Mouse (Mus musculus): ENCODE measurements at regions not wholly inside any gene's neighbourhood (a gene's known extent, or its start where the extent isn't known, plus 50 kb on each side); places are given as distances from the start of the nearest gene placed in this dataset.
A peak's percentile ranks its signal among the peaks of the same experiment; 100 is the strongest.

GRCm38 (mm10) chr1:41275271-41275624 lies 469.8 kb downstream of the Tmem182 start:
- Histone ChIP-seq H3K27ac (replicated peaks) (no peak overlapping the region; the same call in 1 of the 2 replicates), H3K4me3 (peak overlapping the region; percentile 9; the same call in 1 of the 2 replicates), H3K9ac (no peak overlapping the region), H3K9me3 (no peaks in the 10 kb centered on the region), H3K27me3 (peaks cover 6% of the 10 kb centered on the region; the same call in 1 of the 2 replicates), H3K4me1 (replicated peaks) (peaks cover 14% of the 10 kb centered on the region), H3K36me3 (no peaks in the 10 kb centered on the region), H3K4me2 (peak overlapping the region; percentile 42)
- 3% methylated on average over 8 of the region's 8 CpGs for WGBS
- no peak for ATAC-seq (ENCODE audit: low FRiP score, low read depth)

GRCm38 (mm10) chr1:41275642-41276041 lies 470.2 kb downstream of the Tmem182 start:
- Histone ChIP-seq H3K4me3 (peak overlapping the region; percentile 9; the same call in 1 of the 2 replicates), H3K4me1 (replicated peaks) (peaks cover 14% of the 10 kb centered on the region), H3K36me3 (no peaks in the 10 kb centered on the region), H3K4me2 (peak overlapping the region; percentile 42), H3K27ac (replicated peaks) (no peak overlapping the region; the same call in 1 of the 2 replicates), H3K9ac (no peak overlapping the region), H3K9me3 (no peaks in the 10 kb centered on the region), H3K27me3 (peaks cover 6% of the 10 kb centered on the region; the same call in 1 of the 2 replicates)
- ATAC-seq (ENCODE audit: low FRiP score, low read depth), result no peak
- 14% methylated on average over 6 of the region's 6 CpGs for WGBS

DNA sequence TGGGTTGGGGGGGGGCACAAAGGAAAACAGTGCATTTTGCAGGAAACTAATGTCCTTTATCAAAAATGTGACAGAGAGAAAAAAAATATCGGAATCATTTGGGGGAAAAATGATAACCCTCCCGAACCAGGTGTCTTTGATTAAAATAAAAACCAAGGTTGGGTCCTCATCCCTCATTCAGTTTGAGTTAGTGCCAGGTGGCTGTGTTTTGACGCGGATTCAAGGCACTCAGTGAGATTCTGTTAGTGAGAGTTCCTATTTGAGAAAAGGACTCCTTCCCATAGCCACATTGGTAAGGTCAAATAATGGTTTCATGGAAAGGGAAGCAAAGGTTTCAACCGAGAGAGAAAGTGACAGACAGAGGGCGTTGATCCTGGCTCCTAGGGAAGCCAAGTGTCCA lies 470.9 kb downstream of the Tmem182 start:
- Histone ChIP-seq H3K4me1 (replicated peaks) (peaks cover 14% of the 10 kb centered on the region), H3K9ac (no peak overlapping the region), H3K27ac (replicated peaks) (no peak overlapping the region), H3K27me3 (peaks cover 6% of the 10 kb centered on the region; the same call in 1 of the 2 replicates), H3K36me3 (no peaks in the 10 kb centered on the region), H3K4me3 (no peak overlapping the region), H3K4me2 (no peak overlapping the region), H3K9me3 (no peaks in the 10 kb centered on the region)
- ATAC-seq (ENCODE audit: low FRiP score, low read depth), result no peak
- 58% methylated on average over 6 of the region's 6 CpGs for WGBS

- Histone ChIP-seq H3K4me3 (no peak overlapping the region), H3K9me3 (no peaks in the 10 kb centered on the region), H3K27me3 (no peaks in the 10 kb centered on the region), H3K27ac (replicated peaks) (no peak overlapping the region), H3K9ac (no peak overlapping the region), H3K4me2 (no peak overlapping the region), H3K4me1 (replicated peaks) (no peaks in the 10 kb centered on the region), H3K36me3 (no peaks in the 10 kb centered on the region)
- ATAC-seq (ENCODE audit: low FRiP score, low read depth), result no peak
- 77% methylated on average over 9 of the region's 9 CpGs for WGBS
Measured at GRCm38 (mm10) chr1:41285221-41285620, 479.8 kb downstream of the Tmem182 start.

DNA sequence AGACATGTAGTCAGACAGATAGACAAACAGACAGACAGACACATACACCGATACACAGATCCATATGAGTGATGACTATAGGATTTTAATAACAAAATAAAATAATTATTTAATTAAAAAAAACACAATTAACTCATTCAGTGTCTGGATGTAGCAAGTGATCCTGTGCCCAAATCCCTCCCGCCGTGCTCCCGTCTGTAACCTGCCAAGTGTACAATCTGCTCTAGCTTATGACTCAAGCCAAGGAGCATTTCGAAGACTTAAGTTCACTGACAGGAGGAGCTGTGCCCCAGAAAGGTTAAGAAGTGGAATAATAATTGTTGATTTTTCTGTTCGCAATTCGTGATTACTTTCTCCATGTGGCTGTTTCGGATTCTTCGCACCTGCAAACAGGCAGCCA lies 480.8 kb downstream of the Tmem182 start:
- 0 out of 2 replicates have a peak, but pooled peaks have one; percentile 23 for ATAC-seq (ENCODE audit: low FRiP score, low read depth)
- Histone ChIP-seq H3K27me3 (no peaks in the 10 kb centered on the region), H3K4me2 (no peak overlapping the region), H3K9ac (no peak overlapping the region), H3K9me3 (no peaks in the 10 kb centered on the region), H3K27ac (replicated peaks) (no peak overlapping the region), H3K4me3 (no peak overlapping the region), H3K36me3 (no peaks in the 10 kb centered on the region), H3K4me1 (replicated peaks) (no peaks in the 10 kb centered on the region)
- 88% methylated on average over 9 of the region's 9 CpGs for WGBS

- 53% methylated on average over 3 of the region's 3 CpGs for WGBS
- H3K36me3 ChIP-seq, result no peaks in the 10 kb centered on the region
Measured at GRCm38 (mm10) chr1:41326861-41327480, 521.6 kb downstream of the Tmem182 start.

DNA sequence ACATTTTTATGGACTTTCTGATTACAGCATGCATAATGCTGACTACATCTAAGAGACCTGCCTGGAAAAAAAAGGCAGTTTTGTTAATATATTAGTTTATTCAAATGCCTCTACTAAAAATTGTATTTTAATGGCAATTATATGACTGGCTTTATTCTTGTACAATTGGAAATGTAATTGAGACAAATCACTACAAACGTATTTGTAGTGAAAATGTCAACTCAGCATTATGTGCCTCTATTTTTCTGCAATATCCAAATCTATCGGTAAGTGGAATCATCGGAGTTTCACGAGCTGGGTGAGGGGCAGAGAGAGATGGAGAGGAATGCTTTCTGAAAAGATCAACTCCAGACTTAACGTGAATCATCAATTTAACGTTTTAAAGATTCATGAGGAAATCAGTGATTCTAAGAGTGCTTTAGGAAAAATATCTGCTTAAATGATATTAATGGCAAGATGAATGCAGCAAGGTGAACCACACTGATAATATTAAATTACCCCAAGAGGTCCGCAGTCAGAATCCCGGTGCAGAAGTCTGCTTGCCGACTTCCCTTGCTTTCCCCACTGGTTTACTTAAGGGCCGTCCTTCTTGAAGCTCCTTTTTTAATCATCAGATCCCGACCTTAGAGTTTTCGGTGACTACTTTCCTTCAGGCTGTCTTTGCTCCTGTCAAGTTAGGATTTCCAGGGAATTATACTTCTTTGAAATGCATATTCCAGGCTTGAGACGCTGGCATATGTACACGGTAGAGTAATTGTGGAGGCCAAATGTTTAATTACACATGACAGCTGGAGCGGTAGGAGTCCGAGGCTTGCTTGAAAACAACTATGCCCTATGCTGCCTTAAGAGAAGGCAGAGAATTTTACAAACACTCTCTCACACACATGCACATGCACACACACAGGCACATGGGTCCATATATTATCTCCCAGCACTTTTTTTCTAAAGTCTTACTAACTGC lies 544.7 kb downstream of the Tmem182 start:
- no peak for ATAC-seq (ENCODE audit: low FRiP score, low read depth)
- 48% methylated on average over 16 of the region's 16 CpGs for WGBS
- H3K9me3 ChIP-seq, result no peaks in the 10 kb centered on the region
- 0 out of 2 replicates have a peak overlapping the region, but pooled peaks have one; percentile 17 for H3K4me2 ChIP-seq
- no peak overlapping the region for H3K4me3 ChIP-seq
- H3K27me3 ChIP-seq, result no peaks in the 10 kb centered on the region
- H3K4me1 ChIP-seq (replicated peaks), result no peaks in the 10 kb centered on the region
- no peaks in the 10 kb centered on the region for H3K36me3 ChIP-seq
- H3K9ac ChIP-seq, result no peak overlapping the region
- no peak overlapping the region for H3K27ac ChIP-seq (replicated peaks)

More at GRCm38 (mm10) chr1:41326861-41327480, 521.6 kb downstream of the Tmem182 start:
- Histone ChIP-seq H3K27ac (replicated peaks) (no peak overlapping the region), H3K27me3 (no peaks in the 10 kb centered on the region), H3K9ac (no peak overlapping the region), H3K4me1 (replicated peaks) (no peaks in the 10 kb centered on the region), H3K4me3 (no peak overlapping the region), H3K9me3 (no peaks in the 10 kb centered on the region), H3K4me2 (no peak overlapping the region)
- no peak for ATAC-seq (ENCODE audit: low FRiP score, low read depth)

DNA sequence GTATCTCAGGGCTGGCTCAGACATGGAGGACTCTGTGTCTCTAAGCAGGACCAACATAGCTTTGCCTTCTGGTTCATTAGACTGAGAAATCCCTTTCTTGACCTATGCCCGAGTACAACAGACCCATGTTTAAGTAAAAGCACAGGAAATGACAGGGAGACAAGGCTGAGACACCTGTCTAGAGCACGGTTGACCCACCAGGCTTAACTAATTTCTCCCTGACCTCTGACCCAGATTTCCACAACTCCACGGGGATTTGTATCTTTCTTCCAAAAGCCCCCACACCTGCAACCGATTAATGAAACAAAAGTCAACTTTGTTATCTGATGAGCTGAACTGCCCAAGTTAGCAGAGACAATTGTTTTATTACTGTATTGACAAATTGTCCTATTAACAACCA lies 553.7 kb downstream of the Tmem182 start:
- 35% methylated on average over 4 of the region's 4 CpGs for WGBS
- Histone ChIP-seq H3K4me2 (no peak overlapping the region), H3K4me3 (no peak overlapping the region), H3K9ac (no peak overlapping the region), H3K36me3 (no peaks in the 10 kb centered on the region), H3K27ac (replicated peaks) (no peak overlapping the region), H3K9me3 (no peaks in the 10 kb centered on the region), H3K4me1 (replicated peaks) (no peaks in the 10 kb centered on the region), H3K27me3 (no peaks in the 10 kb centered on the region)
- ATAC-seq (ENCODE audit: low FRiP score, low read depth), result no peak

GRCm38 (mm10) chr1:41361512-41361911 lies 556.1 kb downstream of the Tmem182 start:
- no peak overlapping the region for H3K27ac ChIP-seq (replicated peaks)
- H3K9ac ChIP-seq, result no peak overlapping the region
- no peaks in the 10 kb centered on the region for H3K36me3 ChIP-seq
- no peaks in the 10 kb centered on the region for H3K27me3 ChIP-seq
- H3K4me2 ChIP-seq, result no peak overlapping the region
- WGBS, result 55% methylated on average over 3 of the region's 3 CpGs
- 0 out of 2 replicates have a peak, but pooled peaks have one; percentile 8 for ATAC-seq (ENCODE audit: low FRiP score, low read depth)
- no peaks in the 10 kb centered on the region for H3K9me3 ChIP-seq
- no peak overlapping the region for H3K4me3 ChIP-seq
- no peaks in the 10 kb centered on the region for H3K4me1 ChIP-seq (replicated peaks)

DNA sequence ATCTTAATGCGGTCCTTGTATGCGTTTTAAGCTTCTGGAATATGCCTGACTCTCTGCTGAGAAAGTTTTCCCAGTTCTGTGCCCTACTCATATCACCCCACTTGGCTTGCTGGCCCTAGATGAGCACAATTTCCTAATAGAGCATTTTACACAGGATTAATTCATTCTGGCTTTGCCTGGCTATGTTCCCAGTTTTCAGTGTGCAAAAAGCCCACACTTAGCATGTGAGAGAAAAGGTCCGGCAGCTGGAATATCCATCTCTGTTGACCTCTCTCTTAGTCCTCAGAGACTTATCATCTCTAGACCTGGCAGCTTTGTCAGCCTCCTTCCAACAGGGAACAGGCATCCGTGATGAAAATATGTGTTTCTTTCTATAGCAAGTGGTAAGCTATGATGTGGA lies 574.6 kb downstream of the Tmem182 start:
- Histone ChIP-seq H3K9me3 (no peaks in the 10 kb centered on the region), H3K4me1 (replicated peaks) (peaks cover 16% of the 10 kb centered on the region), H3K4me3 (no peak overlapping the region), H3K4me2 (no peak overlapping the region), H3K27me3 (no peaks in the 10 kb centered on the region), H3K9ac (no peak overlapping the region), H3K27ac (replicated peaks) (no peak overlapping the region), H3K36me3 (no peaks in the 10 kb centered on the region)
- peak; percentile 71 for ATAC-seq (ENCODE audit: low FRiP score, low read depth)
- 46% methylated on average over 4 of the region's 4 CpGs for WGBS

DNA sequence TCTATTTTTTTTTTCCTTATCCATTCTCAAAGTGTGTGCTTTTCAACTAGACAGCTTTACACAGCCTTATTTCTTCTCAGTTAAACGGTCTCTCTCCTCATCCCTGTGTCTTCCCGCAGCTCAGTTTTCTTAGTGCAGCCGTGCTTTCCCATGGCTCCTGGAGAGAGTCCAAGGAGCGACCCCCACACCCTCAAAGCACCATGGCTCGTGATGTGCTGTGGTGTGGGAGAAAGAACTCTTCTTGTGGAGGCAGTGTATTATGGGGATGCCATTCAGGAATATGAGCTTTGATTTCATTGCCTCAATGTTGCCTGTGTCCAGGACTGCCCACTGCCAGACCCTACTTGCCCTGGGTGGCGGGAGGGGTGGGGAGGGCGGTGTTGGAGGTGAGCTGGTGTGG lies 576.1 kb downstream of the Tmem182 start:
- peaks cover 16% of the 10 kb centered on the region for H3K4me1 ChIP-seq (replicated peaks)
- ATAC-seq (ENCODE audit: low FRiP score, low read depth), result no peak
- H3K9ac ChIP-seq, result no peak overlapping the region
- H3K4me2 ChIP-seq, result no peak overlapping the region
- H3K27me3 ChIP-seq, result no peaks in the 10 kb centered on the region
- no peaks in the 10 kb centered on the region for H3K36me3 ChIP-seq
- WGBS, result 63% methylated on average over 7 of the region's 7 CpGs
- H3K9me3 ChIP-seq, result no peaks in the 10 kb centered on the region
- no peak overlapping the region for H3K4me3 ChIP-seq
- no peak overlapping the region for H3K27ac ChIP-seq (replicated peaks)

- no peak overlapping the region for H3K9ac ChIP-seq
- 4% methylated on average over 1 of the region's 1 CpGs for WGBS
- H3K36me3 ChIP-seq, result no peaks in the 10 kb centered on the region
- no peak overlapping the region for H3K4me3 ChIP-seq
- no peak overlapping the region for H3K27ac ChIP-seq (replicated peaks)
- peaks cover 21% of the 10 kb centered on the region for H3K4me1 ChIP-seq (replicated peaks)
- ATAC-seq (ENCODE audit: low FRiP score, low read depth), result no peak
- no peaks in the 10 kb centered on the region for H3K9me3 ChIP-seq
- H3K4me2 ChIP-seq, result no peak overlapping the region
- H3K27me3 ChIP-seq, result no peaks in the 10 kb centered on the region
Measured at GRCm38 (mm10) chr1:41384731-41385130, 579.3 kb downstream of the Tmem182 start.
